Mouse (Mus musculus): Measurements from ENCODE around the gene BC005624.
"Not testable (repeated sequence)": the region's sequence is repeated elsewhere in the genome, so short reads cannot be mapped to it uniquely, and the experiment has no call there.

The BC005624 gene

DNA sequence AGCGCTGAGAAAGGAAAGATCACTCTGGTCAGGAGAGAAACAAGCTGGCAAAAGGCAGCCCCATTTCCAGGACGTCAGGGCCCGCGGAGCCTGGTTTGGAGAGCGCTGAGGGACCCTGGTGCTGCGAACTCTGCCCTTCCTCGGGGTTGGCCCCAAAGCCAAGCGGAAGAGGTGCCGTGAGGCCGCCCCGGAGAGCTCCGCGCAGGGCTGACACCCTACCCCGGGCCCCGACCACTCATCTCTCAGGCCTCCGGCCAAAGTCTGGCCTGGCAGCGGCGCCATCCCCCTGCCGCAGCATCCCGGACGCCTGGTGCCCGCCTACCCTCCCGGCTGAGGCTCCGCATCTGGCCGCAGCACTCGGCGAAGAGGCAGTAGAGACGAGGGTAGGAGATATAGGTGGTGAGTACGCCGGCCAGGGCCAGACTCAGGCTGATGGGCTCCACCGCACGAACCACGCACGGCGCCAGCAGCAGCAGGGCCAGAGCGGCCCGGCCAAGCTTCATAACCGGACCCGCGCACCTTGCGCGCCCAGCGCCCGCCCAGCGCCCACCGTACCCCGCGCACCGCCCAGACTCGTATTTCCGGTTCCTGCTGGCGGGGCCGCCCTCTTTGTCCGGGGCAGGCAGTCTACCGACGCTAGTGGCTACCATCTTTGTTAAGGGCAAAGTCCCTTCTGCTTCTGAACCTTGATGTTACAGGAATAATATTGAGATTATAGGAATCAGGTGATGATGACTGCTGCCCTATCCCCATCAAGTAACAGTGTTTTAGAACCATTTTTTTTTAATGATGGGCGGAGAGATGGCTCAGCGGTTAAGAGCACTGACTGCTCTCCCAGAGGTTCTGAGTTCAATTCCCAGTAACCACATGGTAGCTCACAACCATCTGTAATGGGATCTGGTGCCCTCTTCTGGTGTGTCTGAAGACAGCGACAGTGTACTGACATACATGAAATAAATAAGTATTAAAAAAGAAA lies 14.4 kb downstream of the BC005624 start, which contains the start of gene Tor1a:
Tor1a (minus strand) TSS at position 582 of the 976 bp plus-strand sequence.
- DNase-seq = peak; percentile 89

DNA sequence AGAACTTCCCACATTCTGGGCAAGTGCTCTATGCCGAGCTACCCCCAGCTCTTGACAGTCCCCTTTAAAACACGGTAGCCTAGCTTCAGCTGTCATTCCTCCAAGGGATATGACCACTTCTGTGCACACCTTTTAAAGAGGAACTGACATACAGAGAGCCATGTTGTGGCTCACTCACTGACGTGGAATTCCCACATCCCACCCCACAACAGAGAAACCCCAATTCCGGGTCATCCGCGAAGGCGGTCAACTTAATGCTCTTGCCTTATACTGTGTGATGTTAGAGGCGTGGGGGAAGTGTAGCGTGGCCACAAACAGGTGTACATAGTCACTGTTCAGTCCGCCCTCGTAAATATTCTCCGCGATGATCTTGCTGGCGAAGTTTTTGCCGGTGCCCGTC lies 15.2 kb downstream of the BC005624 start:
- peak; percentile 24 for DNase-seq

DNA sequence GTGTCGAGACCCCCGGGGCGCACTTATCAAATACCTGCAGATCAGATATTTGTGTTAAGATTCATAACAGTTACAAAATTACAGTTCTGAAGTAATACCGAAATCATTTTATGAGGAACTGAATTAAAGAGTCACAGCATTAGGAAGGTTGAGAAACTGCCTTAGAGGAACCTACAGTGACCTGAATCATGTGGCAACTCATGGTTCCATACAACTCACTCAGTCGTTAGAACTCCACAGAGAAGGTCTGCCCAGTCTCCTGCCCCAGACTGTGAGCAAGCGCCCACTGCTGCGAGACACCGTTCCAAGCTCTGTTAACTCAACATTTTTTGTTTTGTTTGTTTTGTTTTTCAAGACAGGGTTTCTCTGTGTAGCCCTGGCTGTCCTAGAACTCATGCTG lies 16.4 kb downstream of the BC005624 start:
- DNase-seq = no peak

DNA sequence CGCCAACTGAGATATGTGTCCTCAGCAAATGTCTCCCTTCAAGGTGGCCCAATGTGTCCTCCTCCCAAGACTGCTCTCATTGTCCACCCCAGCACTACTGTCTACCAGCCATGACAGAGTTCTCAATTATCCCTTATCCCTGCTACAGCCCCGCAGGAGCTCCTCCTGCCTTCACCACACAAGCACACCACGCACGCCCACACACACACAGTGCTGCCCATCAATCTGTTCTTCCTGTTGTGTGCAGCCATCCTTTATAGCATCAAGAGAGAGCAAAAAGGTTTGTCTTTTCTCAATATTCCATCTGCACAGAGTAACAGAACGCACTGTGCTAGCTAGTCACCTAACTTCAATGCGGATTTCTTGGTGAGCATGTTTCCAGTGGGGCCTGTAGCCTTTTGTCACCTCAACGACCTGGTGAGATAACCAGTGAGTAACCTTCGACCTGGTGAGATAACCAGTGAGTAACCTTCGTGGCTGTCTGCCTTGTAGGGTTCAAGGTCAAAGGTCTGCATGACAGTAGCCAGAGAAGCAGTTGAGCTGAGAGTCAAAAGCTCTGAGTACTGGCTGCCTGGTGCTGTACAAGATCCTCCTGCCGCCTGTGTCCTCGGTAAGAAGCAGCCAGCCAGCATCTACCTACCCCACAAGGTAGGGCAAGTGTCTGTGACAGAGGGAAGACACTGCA lies 19.3 kb downstream of the BC005624 start:
- no peak for DNase-seq

DNA sequence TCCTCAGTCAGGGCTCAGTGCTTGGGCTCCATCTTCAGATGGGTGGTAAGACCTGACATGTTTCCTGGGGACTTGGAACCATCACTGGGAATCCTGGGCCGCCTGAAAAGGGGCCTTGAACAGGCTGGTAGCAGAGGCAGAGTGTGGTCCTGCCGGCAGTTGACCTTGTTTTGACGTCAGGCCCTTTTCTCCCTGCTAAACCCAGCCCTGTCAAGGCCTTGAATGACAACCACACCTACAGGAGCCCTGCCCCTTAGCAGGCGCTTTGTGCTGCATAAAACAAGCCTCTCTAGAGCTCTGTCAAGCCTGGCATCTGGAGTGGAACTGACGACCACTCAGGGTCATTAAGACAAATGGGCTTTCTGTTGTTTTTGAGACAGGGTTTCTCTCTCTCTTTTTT lies 22.1 kb downstream of the BC005624 start:
- DNase-seq = no peak

DNA sequence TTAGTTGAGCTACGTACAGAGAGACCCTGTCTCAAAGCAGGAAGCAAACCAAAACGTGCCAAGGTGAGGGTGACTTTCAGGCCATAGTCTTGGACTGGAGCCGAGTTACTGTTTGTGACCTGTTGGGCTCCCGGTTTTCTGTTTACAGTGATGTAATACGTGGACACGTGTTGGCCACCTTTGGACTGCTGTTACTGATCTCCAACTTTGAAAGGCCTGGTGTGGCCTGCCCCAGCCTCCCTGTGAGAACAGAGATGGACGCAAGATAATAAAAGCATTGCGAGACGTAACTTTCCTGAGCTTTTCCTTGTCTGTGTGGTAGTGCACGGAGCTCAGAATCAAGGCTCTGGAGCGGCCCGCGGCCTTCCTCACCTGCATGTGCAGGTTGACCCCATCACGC lies 23.3 kb downstream of the BC005624 start:
- no peak for DNase-seq

DNA sequence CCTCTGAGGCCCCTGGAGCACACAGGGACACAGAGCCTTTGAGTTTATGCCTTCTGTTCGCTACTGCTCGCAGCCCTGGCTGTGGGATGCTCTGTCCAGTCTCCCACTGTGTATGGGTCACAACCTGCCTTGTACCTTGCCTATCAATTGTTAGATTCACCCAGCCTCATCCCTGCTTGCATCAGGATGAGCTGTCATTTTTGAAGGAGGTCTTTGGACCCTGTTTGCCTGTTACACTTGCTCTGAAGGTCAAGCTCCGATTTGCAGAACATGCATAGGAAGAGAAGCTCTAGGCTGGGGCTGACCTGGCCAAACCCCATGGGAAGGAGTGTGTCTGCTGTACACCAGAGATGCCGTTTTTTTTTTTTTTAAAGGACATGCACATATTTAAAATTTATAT lies 24.5 kb downstream of the BC005624 start:
- DNase-seq = no peak

DNA sequence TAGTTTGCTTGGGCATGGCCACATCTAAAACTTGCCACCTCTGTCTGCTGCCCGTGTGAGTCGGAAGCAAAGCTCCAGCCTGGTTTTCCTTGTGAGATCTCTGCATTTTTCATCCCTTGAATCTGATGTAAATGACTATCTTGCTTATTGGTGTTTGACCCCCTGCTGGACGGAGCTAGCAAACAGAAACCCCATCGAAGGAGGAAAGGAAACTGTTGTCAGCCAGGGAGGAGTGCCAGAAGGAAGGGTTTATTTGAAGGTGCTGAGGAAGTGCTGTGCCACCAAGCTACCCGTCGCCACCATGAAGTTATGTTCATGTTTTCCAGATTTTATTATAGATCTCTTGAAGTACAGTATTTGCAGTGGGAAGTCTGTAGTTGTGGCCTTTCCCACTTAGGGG lies 27.2 kb downstream of the BC005624 start:
- DNase-seq = no peak

DNA sequence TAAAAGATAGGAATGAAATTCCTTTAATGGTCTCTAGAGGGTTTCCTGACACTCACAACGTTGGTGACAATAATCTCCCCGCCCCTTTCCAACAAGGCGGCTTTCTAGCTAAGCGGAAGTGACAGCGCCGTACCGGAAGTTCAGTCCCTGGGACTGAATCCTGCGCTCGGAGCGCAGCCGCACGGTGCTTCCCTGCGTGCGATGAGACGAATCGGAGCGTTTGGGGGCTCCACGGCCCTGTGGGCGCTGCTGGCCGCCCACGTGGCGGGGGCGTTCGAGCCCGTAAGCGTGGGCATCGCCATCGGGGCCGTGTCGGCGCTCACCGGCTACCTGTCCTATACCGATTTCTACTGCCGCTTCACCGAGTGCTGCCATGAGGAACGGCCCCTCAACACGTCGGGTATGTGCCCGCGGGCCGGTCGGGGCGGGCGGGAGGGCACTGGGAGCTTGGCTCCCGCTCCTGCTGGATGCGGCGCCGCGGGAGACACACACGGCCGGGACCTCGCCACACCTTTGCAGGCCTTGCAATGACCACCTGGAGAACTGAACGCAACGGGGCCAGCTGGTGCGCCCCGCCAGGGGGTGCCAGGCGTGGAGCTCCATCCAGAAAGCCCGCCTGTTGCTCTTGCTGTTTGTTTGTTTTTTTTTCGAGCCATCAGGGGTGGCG lies 29.0 kb downstream of the BC005624 start, which contains the start of gene Tor1b:
Tor1b (plus strand) TSS at position 136 of the 667 bp plus-strand sequence.
- peak; percentile 85 for DNase-seq

DNA sequence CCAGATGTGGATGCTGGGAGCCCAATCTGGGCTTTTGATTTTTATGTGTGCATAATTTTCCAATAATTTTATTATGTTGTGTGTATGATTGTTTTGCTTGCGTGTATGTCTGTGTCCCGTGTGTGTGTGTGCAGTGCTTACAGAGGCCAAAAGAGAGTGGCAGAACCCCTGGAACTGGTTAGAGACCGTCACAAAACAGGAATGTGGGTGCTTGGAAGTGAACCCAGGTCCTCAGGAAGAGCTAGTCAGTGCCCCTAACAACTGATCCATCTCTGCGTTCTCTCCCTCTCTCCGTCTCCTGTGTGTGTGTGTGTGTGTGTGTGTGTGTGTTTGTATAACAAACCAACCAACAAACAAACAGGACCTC lies 29.6 kb downstream of the BC005624 start:
- no peak for DNase-seq

DNA sequence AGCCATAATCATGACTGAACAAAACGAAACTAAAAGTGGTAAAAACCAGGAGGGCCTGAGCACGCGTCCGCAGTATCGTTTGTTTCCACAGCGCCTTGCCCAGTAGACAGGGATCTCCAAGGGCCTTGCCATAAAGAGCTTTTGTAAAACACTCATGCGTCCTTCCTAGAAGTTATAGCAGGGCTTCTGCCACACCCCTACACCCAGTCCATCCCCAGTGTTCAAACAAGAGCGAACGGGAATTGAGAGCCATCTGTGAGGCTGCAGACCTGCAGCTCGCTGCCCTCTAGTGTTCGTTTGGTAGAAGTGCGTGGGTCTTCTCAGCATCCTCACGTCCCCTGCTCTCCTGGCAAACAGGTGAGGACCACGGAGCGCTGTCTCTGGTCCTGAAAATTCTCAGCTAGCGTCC lies 39.4 kb downstream of the BC005624 start:
- peak; percentile 71 for DNase-seq

DNA sequence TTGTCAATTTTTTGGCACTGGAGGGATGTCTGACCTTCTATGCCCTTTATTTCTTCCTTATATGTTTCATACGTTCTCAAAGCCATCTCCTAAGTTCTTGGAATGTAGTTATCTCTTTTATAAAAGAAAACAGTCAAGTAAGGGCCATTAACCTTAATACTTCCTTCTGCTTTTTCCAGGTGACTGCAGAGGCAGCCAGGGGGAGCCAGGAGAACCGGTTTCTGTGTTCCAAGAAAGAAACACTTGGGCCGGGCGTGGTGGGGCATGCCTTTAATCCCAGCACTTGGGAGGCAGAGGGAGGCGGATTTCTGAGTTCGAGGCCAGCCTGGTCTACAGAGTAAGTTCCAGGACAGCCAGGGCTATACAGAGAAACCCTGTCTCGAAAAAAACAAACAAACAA lies 39.9 kb downstream of the BC005624 start:
- not testable (repeated sequence) for DNase-seq

DNA sequence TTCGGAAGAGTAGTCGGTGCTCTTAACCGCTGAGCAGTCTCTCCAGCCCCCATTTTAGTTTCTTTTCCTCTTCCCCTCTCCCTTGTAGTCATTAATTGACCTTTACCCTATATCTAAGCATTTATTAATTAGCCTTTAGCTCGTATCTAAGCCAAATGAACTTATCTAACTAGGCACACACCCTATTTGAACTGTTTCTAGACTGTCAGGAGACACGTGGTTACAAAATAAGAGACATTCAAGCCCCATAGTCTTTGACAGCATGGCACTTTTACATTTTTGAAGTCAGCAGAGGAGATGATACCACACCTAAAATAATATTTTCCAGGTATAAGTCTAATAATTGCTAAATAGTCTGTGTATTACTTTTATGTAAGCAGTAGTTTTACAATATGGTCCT lies 40.4 kb downstream of the BC005624 start:
- no peak for DNase-seq

DNA sequence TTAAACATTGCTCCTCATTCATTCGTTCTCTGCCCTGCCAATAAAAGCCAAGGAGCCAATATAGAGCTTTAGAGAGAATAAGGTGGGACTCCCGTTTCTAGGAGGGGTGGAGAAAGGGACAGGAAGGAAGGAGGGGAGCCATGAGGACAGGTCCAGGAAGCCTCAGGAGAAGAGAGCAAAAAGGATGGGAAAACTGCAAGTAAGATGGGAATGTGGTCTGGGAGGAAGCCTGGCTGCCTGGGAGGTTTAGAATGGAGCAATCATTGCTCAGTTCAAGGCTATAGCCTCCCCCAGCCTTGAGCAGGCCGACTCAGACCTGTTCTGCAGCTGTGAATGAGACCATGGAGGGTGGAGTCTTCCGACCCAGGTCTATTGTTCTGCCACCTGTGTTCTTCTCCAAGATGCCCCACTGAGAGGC lies 43.4 kb downstream of the BC005624 start:
- no peak for DNase-seq

DNA sequence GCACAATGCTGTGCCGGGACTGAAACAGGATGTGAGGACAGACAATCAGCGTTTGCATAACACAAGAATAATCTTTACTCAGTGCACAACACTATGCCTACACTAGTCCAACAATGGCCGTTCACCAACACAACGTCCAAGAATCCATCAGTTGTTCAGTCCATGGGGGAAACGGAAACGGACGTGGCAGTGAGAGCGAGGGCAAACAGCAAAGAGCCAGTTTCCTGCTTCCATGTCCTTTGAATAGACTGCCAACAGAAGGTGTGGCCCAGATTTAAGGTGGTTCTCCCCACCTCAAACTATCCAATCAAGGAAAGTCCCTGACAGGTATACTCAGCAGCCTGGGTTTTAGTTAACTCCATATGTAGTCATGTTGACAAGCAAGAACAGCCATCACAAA lies 44.3 kb downstream of the BC005624 start:
- no peak for DNase-seq

DNA sequence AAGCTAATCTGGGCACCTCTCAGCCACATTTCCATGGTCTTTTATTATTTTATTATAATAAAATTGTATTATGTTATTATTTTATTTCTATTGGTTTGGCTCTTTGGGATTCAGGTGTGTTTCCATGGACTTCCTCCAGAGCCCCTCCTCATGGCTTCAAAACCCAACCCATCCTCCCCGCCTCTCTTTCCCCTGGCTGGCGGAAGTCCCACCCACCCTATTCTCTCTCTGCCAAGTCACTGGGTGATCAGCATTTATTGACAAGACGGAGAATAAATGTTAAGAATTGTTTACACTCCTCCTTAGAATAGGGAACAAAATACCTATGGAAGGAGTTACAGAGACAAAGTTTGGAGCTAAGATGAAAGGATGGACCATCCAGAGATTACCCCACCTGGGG lies 45.2 kb downstream of the BC005624 start:
- no peak for DNase-seq

DNA sequence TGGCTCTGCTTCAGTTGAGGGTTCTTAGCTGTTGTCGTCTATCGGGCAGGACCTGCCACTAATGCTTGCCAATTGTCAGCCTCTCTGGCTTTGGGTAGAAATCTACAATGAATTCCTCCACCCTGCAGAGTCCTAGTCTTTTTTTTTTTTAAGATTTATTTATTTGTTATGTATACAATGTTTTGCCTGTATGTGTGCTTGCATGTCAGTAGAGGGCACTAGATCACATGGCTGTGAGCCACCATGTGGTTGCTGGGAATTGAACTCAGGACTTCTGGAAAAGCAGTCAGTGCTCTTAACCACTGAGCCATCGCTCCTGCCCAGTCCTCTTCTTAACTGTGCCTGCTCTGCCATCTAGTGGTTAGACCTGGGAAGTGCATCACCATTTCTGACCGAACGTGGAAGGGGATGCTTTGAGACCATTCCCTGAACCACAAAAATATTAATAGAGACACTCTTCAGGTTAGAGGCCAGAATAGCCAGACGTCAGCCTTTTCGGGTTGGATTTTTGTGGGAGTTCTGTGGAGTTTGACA lies 48.0 kb downstream of the BC005624 start:
- peak; percentile 79 for DNase-seq

DNA sequence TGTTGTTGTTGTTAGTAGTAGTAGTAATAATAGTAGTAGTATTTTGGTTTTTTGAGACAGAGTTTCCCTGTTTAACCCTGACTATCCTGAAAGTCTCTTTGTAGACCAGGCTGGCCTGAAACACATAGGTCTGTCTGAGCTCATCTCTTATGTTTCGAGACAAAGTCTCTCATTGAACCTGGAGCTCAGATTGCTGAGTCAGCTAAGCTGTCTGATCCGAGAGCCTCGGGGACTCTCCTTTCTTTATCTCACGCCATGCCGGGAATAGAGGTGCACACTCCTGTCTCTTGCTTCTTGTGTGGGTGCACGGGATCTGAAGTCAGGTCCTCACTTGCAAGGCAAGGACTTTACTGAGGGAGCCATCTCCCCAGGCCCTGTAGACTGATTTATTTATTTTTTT lies 49.0 kb downstream of the BC005624 start:
- DNase-seq = no peak

DNA sequence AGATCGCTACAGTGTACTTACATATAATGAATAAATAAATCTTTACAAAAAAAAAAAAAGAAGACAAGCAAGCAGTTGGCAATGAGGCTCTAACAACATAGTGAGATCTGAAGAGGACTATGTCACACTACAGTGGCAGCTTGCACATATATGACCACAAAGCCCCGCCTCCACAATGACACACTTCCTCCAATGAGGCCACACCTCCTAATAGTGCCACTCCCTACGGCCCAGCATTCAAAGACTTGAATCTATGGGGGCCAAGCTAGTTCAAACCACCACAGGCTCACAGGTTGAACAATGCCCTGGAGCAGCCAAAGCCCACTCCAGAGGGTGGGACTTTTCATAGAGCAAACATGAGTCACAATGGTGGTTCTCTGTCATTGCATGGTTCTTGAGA lies 50.1 kb downstream of the BC005624 start:
- no peak for DNase-seq

DNA sequence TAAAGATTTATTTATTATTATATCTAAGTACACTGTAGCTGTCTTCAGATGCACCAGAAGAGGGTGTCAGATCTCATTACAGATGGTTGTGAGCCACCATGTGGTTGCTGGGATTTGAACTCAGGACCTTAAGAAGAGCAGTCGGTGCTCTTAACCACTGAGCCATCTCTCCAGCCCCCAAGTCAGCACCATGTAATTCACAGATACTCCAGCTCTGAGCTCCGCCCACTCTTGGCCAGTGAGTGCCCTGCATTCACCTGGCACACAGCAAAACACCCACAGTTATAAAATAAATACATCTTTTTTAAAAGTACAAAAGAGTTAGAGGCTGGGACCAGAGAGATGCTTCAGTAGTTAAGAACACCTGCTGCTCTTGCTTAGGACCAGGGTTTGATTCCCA lies 51.2 kb downstream of the BC005624 start:
- not testable (repeated sequence) for DNase-seq

DNA sequence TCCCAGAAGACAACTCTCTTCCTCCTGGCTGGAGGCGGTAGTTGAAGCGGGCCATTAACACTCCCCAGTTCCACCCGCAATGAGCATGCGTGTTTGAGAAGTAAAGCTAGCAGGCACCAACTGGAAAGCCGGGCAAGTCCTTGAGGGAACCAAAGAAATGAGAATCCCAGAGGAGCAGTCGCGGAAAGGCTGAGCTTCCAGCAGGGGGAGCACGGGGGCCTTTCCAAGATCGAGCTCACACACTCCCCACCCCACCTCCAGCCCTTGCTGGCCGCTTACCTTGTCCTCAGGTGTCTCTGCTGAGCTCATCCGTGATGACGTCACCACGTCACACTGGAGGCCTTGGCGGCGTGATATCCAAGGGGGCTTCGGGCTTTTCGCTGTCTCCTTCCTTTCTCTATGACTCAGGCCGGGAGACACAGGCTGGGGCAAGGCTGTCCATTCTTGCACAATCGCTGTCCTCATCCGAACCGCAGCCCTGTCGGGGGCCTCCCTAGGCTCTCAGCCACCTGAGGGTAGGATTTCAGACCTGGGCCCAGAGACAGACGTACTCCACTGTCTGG lies 52.4 kb downstream of the BC005624 start, which contains the start of gene Ptges:
Ptges (minus strand) TSS at position 381 of the 563 bp plus-strand sequence.
- DNase-seq = peak; percentile 82

DNA sequence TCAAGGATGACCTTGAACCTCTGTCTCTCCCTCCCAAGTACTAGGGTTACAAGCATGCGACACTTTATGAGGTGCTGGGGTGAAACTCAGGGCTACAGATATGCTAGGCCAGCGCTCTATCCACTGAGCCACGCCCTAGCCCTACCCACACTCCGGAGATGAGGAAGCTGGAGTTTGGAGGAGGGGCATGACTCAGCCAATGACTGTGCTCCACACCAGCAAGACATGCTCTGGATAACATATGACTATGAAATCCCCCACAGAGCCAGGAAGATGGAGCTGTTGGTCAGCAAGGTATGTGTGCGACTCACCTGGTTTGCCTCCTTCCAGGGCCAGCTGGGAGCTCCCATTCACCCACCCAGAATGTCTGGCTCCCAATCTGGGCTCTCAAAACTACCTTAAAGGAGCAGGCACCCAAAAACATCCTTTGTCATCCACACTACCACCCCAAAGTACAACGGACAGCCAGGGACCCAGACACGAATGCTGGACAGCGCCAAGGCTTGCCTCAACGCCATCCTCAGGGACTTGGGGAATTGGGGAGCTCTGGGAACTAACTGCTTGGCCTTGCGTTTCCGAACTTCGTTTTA lies 53.0 kb downstream of the BC005624 start:
- no peak for DNase-seq
